Mouse (Mus musculus) testis, postnatal 10 days (tissue): ENCODE data around the gene Gpbar1.
A peak's percentile ranks its signal among the peaks of the same experiment; 100 is the strongest.

Experiments used
- DNase-seq: peaks from one replicate; pipeline ENCODE4 v3.0.0; 2021; ENCODE audit warnings: low spot score

Gpbar1 gene

DNA sequence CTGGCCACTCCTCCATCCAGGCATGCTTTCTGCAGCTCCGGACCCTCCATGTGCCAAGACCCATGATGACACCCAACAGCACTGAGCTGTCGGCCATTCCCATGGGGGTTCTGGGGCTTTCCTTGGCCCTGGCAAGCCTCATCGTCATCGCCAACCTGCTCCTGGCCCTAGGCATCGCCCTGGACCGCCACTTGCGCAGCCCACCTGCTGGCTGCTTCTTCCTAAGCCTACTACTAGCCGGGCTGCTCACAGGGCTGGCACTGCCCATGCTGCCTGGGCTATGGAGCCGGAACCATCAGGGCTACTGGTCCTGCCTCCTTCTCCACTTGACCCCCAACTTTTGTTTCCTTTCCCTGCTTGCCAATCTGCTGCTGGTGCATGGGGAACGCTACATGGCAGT is at the start of gene Gpbar1:
TSS of gene Gpbar1 (plus strand) at position 13 of the 400 bp plus-strand sequence.
- DNase-seq: no peak

- DNase-seq: no peak
These were observed 48.4 kb upstream of the Gpbar1 start for GRCm38 (mm10) chr1:74229942-74230341.

DNA sequence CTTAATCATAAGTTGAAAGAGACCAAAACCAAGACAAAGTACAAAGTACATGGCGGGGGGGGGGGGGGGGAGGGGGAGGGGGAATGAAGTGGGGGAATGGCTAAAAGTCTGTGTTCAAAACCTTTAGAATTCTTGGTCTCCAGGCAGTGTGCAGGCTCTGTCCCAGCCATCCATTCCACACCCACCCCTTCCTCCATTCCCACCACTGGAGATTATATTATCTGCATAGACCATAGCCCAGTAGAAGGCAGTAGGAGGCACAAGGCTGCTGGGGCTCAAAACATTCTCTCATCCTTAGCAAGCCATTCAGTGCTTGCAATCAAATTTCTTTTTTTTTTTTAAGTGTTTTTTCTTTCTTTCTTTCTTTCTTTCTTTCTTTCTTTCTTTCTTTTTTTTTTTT is 47.4 kb upstream of the Gpbar1 start:
- no peak for DNase-seq

- peak; percentile 97 for DNase-seq
These were observed 42.3 kb upstream of the Gpbar1 start, which contains the start of gene Arpc2 for GRCm38 (mm10) chr1:74235938-74236589. TSS of gene Arpc2 (plus strand) at chr1:74236084.

DNA sequence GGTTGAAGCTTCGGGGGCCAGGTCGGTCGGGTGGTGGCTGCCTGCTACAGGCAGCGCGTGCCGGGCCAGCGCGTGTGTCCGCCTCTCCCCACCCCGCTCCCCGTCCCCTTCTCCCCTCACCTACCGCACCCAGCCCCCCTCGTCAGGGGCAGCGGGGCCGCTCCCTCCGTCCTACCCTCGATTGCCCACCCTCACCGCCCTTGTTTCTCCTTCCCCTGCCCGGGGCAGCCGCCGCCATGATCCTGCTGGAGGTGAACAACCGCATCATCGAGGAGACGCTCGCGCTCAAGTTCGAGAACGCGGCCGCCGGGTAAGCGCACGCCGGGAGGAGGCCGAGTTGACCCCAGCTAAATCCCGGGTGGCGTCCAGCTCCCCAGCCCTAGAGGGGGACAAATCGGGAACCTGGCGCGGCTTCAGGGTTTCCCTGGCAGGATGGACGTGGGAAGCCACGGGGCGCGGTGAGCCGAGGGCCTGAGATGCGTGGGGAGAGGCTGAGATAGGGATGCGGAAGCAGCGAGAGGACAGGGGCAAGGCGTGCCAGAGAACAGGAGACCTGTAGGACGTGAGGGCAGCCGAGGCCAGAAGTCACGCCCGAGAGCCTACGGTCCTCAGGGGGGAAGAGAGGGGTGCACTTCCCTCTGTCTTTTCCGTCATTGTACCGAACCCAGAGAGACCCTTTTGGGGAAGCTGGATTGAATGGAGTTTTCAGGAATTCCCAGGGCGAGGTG is 41.6 kb upstream of the Gpbar1 start:
- no peak for DNase-seq

DNA sequence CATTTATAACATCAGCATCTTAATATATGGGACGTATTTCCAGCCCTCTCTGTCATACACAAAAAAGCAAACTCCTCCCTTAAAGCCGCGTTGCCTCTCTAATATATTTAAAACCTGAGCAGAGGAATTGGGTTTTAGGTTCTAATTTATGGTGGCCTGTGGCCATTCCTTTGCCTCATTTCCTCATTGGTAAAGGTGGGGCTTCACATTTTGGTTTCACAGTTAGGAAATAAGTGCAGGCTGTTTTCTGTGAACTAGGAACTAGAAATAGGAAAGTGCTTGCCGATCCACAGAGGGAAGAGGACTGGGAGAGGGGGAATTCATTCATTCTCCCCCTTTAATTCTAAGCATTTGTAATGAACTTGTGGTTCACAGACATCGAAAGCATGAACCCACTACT is 40.7 kb upstream of the Gpbar1 start:
- no peak for DNase-seq

- DNase-seq: no peak
These were observed 40.2 kb upstream of the Gpbar1 start for GRCm38 (mm10) chr1:74238136-74238535.

- DNase-seq: no peak
These were observed 39.2 kb upstream of the Gpbar1 start for GRCm38 (mm10) chr1:74239162-74239561.

DNA sequence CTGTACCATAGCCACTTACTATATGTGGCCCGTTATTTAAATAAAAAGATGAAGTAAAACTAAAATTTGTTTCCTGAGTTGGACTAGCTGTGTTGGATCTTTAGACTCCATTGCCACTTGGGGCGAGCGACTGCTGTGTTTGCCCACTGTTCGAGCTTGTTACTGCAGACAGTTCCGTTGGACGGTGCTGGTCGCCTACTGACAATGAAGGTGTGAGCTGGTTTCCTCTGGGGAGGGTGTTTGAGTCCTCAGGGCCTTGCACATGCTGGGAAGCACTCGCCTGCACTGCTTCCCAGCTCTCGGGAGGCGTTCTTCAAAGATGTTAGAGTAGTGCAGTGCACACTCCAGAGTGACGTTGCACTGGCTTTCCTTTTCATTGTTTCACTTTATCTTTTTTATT is 38.7 kb upstream of the Gpbar1 start:
- DNase-seq: no peak

GRCm38 (mm10) chr1:74240311-74240710 is 38.0 kb upstream of the Gpbar1 start:
- peak; percentile 60 for DNase-seq

DNA sequence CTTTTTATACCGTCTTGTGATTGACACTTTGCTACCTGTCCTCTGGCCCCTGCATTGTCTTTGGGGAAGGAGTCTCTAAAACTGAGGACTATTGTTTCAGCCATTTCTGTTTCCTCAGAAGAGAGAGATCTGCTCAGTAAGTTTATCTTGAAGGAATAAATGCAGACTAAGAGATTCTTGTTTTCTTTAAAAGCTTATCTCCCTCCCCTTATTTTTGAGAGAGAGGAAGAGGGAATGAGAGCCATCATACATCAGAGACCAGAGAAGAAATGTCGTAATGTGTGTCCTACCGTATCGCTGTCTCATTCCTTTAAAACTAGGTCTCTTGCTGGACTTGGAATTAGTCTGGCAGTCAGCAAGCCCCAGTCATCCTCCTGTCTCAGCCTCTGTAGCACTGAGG is 37.5 kb upstream of the Gpbar1 start:
- no peak for DNase-seq

- no peak for DNase-seq
These were observed 32.8 kb upstream of the Gpbar1 start for GRCm38 (mm10) chr1:74245525-74245924.

DNA sequence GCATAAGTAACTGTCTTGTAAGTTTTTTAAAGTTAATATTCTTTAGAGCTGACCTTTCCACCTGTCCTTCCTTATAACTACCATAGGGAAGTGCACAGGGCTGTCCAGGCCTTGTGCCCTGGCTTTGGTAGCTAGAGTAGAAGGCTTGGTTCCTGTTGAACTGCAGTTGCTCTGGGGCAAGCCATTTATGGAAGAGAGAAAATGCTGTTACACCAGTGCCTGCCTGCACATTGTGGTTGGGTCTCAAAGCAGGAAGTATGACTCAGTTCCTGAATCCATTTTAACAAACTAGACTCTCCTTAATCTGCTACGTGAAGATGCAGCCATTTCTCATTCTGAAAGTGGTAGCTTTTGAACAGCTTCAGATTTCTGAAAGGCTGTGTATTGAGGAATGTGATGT is 29.6 kb upstream of the Gpbar1 start:
- no peak for DNase-seq

GRCm38 (mm10) chr1:74249331-74249980 is 28.9 kb upstream of the Gpbar1 start:
- peak; percentile 50 for DNase-seq

GRCm38 (mm10) chr1:74250096-74250495 is 28.3 kb upstream of the Gpbar1 start:
- no peak for DNase-seq

DNA sequence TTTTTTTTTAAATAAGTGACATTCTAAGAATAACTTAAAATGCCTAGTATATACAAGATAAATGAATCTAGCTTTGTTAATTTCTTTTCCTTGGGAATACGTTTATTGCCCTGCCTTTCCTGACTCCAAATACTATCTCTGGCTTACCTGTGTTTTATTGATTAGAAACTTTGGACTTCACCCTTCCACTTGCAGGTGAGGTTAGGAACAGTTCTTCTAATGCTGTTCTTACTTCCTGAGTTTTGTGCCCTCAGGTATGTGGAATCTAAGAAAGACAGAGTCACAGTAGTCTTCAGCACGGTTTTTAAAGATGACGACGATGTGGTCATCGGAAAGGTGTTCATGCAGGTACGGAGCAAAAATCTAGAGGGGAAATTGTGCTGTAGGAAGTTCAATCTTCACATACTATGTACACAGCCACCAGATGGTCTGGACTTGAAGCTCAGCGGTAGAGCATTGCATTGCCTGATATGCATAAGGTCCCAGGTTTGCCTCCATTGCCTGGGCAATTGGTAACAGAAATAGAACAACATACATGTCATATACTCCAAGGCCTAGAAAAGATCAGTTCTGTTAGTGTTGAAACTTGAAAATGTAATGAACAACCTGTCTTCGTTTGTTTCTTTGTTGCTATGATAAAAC is 22.5 kb upstream of the Gpbar1 start:
- no peak for DNase-seq

GRCm38 (mm10) chr1:74256782-74257181 is 21.6 kb upstream of the Gpbar1 start:
- DNase-seq: no peak

DNA sequence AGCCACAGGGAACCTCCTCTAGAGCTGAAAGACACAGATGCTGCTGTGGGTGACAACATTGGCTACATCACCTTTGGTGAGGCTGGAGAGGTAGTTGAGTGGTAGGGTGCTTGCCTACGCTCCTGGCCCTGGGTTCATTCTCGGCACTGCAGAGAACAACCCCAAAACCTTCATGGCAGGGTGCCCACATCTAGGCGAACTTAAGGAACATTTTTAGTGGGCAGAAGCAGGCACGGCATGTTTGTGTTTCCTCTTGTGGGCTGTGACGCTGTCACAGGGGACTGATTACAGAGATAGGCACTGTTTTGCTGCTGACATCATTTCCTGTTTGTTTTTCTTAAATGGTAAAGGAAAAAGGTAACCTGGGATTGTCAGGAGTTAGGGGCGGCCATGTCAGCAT is 15.8 kb upstream of the Gpbar1 start:
- DNase-seq: no peak

GRCm38 (mm10) chr1:74268750-74269149 is 9.6 kb upstream of the Gpbar1 start:
- no peak for DNase-seq

DNA sequence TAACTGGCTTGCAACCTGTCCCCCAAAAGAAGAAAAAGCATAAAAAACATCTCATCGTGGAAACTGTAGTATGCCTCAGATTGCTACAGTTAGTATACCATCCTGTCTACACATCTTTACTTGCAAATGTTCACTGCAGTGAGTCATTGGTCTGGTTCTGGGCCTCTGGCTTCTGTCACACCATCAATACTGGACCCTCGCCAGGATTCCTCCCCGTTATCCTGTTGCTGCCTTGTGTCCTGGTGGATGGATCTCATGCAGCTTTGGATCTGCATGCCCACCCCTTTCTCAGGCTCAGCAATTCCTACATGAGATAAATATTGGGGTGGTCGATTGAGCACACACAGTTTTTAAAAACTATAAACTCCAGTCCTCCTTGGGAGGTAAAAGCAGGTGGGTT is 6.7 kb upstream of the Gpbar1 start:
- DNase-seq: no peak

GRCm38 (mm10) chr1:74275015-74275414 is 3.3 kb upstream of the Gpbar1 start:
- DNase-seq: no peak

- DNase-seq: no peak
These were observed 1.3 kb upstream of the Gpbar1 start for GRCm38 (mm10) chr1:74277041-74277440.
